Mouse (Mus musculus) hindbrain, embryonic 13.5 days (tissue): ENCODE measurements around the gene Diablo. TPM values are rescaled to one million over a fixed set of nuclear protein-coding genes. Genes with fewer than 3 reads are reported as not detected.

ENCODE experiments used
- ATAC-seq: fragments of 200-750 bp; cut with Nextera tagmentation; 2 replicates; pipeline ENCODE4 v1.8.0; 2017; ENCODE audit warnings: moderate TSS enrichment; ENCODE audit not compliant: low FRiP score
- H3K27ac ChIP-seq: fragments of 300-500 bp; sonication (generic); 2 replicates; pipeline ENCODE4 v1.5.1; 2015; ENCODE audit warnings: inconsistent platforms, mild to moderate bottlenecking, moderate library complexity
- H3K27me3 ChIP-seq: fragments of 300-500 bp; sonication (generic); 2 replicates; pipeline ENCODE4 v1.6.1; 2015; ENCODE audit warnings: mild to moderate bottlenecking, inconsistent platforms
- H3K36me3 ChIP-seq: fragments of 300-500 bp; sonication (generic); 2 replicates; pipeline ENCODE4 v1.6.1; 2015; ENCODE audit warnings: mild to moderate bottlenecking, inconsistent platforms
- H3K4me1 ChIP-seq: fragments of 300-500 bp; sonication (generic); replicated peaks from 2 replicates; pipeline ENCODE4 v1.6.1; 2015; ENCODE audit warnings: inconsistent platforms
- H3K4me2 ChIP-seq: fragments of 300-500 bp; sonication (generic); 2 replicates; pipeline ENCODE4 v1.6.1; 2015; ENCODE audit warnings: inconsistent platforms, mild to moderate bottlenecking, moderate library complexity
- H3K4me3 ChIP-seq: fragments of 300-500 bp; sonication (generic); 2 replicates; pipeline ENCODE4 v1.5.1; 2015; ENCODE audit warnings: mild to moderate bottlenecking, inconsistent platforms
- H3K9ac ChIP-seq: fragments of 300-500 bp; sonication (generic); 2 replicates; pipeline ENCODE4 v1.6.1; 2015; ENCODE audit warnings: mild to moderate bottlenecking, inconsistent platforms
- H3K9me3 ChIP-seq: fragments of 300-500 bp; sonication (generic); 2 replicates; pipeline ENCODE4 v1.6.1; 2016; ENCODE audit warnings: inconsistent platforms
- WGBS: fragments of 180-500 bp; shearing (Covaris S2); methylation state at CpG from one replicate; pipeline ENCODE4 v1.1.7; 2015; 5-methylcytosine and 5-hydroxymethylcytosine counted together
- polyA plus RNA-seq: library from polyadenylated mRNA; unstranded; fragments of >200 nt; fragmentation: Nextera tagmentation; extraction: Ambion mirVana; gene quantifications from 2 replicates; pipeline ENCODE4 v1.2.1, GENCODE M21; 2015

Diablo gene
- polyA plus RNA-seq = 119 and 120 TPM in 2 replicates

DNA sequence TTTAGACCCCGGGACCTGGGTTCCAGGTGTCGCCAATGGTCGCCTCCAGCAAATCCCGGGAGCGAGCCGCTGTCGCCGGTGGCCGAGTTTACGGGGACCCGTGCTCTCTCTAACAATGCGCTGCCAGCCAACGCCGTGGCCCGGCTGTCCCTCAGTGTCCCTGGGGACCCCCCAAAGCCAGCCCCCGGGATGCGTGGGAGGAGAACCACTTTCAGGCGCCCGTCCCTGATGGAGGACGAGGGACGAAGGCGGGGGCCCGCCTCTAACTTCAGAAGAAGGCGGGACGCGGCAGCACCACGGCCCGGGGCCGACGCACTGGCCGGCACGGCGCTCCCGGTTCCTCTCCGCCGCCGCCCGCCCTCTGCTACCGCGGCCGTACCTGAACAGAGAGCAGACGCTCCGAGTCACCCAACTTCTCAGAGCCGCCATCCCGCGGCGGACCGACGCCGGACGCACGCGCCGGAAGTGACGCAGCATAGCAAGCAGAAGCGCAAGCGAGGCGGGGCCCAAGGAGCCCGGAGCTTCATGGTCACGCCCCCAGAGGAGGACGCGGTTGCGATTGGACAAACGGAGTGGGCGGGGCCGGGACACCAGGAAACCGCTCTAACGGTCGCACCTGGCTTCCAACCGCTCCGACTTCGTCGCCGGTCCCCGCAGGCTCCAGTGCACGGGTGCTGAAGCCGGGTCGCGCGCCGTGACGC is at the start of gene Diablo:
Gene Diablo (minus strand): TSS at position 485 of the 701 bp plus-strand sequence.
- peak; percentile 98 for ATAC-seq
- peaks cover 27% of the 10 kb centered on the region for H3K36me3 ChIP-seq
- WGBS = under 1% methylated on average over 81 of the region's 82 CpGs

DNA sequence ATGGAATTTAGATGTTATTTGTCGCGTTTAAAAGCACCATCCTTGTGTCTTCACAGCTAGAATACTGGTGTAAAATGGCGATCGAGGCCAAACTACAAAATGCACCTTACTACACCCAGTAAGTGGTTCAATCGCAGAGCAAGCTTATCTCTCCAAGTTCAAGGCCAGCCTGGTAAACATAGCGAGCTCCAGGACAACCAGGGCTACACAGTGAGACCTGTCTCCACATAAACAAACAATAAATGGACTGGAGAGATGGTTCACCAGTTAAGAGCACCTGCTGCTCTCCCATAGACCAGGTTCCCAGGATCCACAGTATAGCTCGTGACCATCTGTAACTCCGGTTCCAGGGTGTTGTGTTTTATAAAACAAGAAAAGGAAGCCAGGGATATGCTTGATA is 49.4 kb upstream of the Diablo start:
- Histone ChIP-seq H3K27me3 (no peaks in the 10 kb centered on the region), H3K4me2 (peak overlapping the region; percentile 85), H3K4me3 (peak overlapping the region; percentile 92), H3K9ac (no peak overlapping the region), H3K36me3 (peaks cover 42% of the 10 kb centered on the region), H3K27ac (no peak overlapping the region), H3K4me1 (peaks cover 17% of the 10 kb centered on the region), H3K9me3 (no peaks in the 10 kb centered on the region)
- ATAC-seq = peak; percentile 41; the same call in 1 of the 2 replicates
- WGBS = 66% methylated on average over 8 of the region's 8 CpGs

More for the DNA sequence above, at the start of gene Diablo:
- Histone ChIP-seq H3K9ac (peak within 1 kb of the TSS; percentile 87), H3K27me3 (no peaks in the 10 kb centered on the region), H3K4me2 (peak within 1 kb of the TSS; percentile 95), H3K9me3 (no peaks in the 10 kb centered on the region), H3K4me1 (peaks cover 30% of the 10 kb centered on the region), H3K27ac (peak within 1 kb of the TSS; percentile 81), H3K4me3 (peak within 1 kb of the TSS; percentile 90)

DNA sequence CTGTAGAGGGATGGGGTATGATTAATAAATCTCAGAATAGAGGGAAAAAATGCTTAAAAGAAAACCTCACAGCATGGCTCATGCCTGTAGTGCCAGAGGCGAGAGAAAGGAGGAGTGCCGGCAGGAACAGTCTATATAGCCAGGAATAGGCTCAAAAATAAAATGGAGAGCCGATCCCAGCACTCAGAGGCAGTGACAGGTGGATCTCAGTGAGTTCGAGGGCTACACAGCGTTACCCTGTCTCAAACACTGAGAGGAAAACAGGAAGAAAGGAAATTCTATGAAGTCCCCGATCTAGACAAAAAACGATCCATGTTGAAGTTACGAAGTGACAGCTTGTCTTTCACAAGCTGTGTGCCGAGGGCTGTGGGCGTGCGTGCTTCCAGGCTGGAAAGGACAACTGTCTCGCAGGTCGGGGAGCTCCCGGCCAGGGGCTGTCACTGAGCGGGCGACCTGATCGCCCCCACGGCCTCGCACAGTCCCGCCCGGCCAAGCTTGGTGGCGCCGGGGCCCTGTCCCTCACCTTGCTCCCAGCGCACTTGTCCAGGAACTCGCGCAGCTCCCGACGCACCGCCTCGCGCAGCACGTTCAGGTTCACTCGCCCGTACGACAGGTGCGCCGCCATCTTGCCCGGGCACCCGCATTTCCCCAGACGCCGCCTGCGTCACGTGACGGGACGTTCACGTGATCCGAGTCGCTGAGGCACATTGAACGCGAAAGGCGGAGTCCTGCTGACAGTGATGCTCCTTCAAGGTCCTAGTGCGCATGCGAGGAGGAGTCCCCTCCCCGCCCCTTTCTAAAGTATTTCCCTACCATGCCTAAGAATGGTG is 48.6 kb upstream of the Diablo start, which contains the start of gene Vps33a:
Gene Vps33a (minus strand): TSS at position 682 of the 830 bp plus-strand sequence.
- peak within 1 kb of the TSS; percentile 89 for H3K27ac ChIP-seq
- no peaks in the 10 kb centered on the region for H3K27me3 ChIP-seq
- peaks cover 42% of the 10 kb centered on the region for H3K36me3 ChIP-seq
- WGBS = under 1% methylated on average over 54 of the region's 54 CpGs
- no peaks in the 10 kb centered on the region for H3K9me3 ChIP-seq
- peak within 1 kb of the TSS; percentile 85 for H3K4me2 ChIP-seq
- H3K9ac ChIP-seq = peak within 1 kb of the TSS; percentile 89
- ATAC-seq = peak; percentile 89
- H3K4me1 ChIP-seq = peaks cover 17% of the 10 kb centered on the region
- H3K4me3 ChIP-seq = peak within 1 kb of the TSS; percentile 92

DNA sequence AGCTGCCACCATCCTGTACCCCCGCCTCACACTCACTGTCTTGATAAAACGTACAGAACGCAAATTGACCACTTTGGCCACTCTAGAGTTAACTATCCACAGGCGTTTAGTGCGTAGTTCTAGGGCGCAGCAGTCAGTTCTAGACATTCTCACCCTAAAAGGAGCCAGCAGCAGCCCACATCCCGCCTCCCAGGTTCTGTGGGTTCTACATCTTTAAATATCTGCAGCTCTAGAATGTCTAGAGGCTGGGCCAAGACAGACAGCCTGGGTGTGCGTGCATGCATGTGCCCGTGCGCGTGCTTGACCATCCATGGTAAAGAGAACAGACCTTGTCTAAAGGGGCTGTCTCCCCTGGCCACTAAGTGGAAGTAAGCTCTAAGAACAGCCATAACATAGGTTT is 37.2 kb upstream of the Diablo start:
- no peak overlapping the region for H3K4me2 ChIP-seq
- no peak overlapping the region for H3K27ac ChIP-seq
- WGBS = 94% methylated on average over 11 of the region's 11 CpGs
- H3K27me3 ChIP-seq = no peaks in the 10 kb centered on the region
- H3K4me3 ChIP-seq = no peak overlapping the region
- H3K9me3 ChIP-seq = no peaks in the 10 kb centered on the region
- H3K36me3 ChIP-seq = peaks cover 97% of the 10 kb centered on the region
- H3K4me1 ChIP-seq = no peaks in the 10 kb centered on the region
- no peak for ATAC-seq
- H3K9ac ChIP-seq = no peak overlapping the region

DNA sequence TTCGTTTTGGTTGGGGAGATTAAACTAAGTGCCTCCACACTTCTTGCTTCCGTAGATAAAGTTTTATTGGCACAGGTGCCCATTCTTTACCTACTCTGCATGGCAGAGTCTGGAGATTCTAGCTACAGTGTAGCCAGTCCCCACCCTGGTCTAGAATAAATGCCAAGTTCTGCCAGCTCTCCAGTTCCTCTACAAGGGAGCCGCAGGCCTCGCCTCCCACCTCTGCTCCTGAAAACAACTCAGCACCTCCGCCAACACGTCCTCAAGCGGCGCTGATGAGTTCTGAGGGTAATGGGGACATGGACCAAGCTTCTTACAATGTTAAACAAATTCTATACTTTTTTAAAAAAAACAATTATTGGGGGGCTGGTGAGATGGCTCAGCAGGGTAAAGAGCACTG is 35.6 kb upstream of the Diablo start:
- Histone ChIP-seq H3K4me3 (no peak overlapping the region), H3K27me3 (no peaks in the 10 kb centered on the region), H3K4me1 (no peaks in the 10 kb centered on the region), H3K27ac (no peak overlapping the region), H3K36me3 (peaks cover 93% of the 10 kb centered on the region), H3K4me2 (no peak overlapping the region), H3K9ac (no peak overlapping the region), H3K9me3 (no peaks in the 10 kb centered on the region)
- ATAC-seq = no peak
- 93% methylated on average over 8 of the region's 8 CpGs for whole genome bisulfite sequencing

DNA sequence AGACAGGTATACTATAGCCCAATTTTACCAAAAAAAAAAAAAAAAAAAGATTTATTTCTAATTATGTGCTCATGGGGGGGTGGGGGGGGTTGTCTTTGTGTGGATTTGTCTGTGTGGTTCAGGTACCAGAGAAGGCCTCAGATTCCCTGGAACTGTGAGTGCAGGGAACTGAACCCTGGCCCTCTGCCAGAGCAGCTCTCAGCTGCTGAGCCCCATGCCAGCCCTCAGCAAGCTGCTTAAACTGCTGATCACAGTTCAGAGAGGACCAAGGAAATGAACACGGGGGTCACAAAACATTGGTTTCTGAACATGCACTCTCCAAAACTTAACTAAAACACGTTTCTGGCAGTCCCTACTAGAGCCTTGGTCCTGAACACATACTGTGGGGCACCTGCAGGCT is 32.5 kb upstream of the Diablo start:
- Histone ChIP-seq H3K4me3 (no peak overlapping the region), H3K4me1 (no peaks in the 10 kb centered on the region), H3K27me3 (no peaks in the 10 kb centered on the region), H3K4me2 (no peak overlapping the region), H3K36me3 (peaks cover 68% of the 10 kb centered on the region), H3K27ac (no peak overlapping the region), H3K9ac (no peak overlapping the region), H3K9me3 (no peaks in the 10 kb centered on the region)
- ATAC-seq = no peak
- WGBS = 72% methylated on average over 2 of the region's 2 CpGs

DNA sequence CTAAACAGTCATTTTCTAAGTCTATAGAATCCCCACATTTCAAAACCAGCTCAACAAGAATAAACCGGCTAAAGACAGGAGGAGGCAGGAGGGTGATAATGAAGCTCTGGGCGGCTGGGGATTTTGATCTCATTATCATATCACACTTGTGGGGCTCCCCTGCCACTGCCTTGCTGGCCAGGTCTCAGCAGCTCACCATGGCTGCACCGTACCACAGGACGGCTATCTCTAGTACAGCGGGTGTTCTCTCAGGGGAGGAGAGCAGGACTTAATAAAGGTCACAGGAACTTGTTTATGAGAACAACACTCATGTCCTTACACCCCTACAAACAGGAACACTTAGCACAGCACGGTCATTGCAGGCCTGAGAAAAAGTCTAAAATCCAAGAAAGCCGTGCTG is 31.7 kb upstream of the Diablo start:
- no peak for ATAC-seq
- no peaks in the 10 kb centered on the region for H3K4me1 ChIP-seq
- WGBS = 94% methylated on average over 7 of the region's 7 CpGs
- no peak overlapping the region for H3K9ac ChIP-seq
- H3K4me2 ChIP-seq = no peak overlapping the region
- no peak overlapping the region for H3K4me3 ChIP-seq
- no peaks in the 10 kb centered on the region for H3K27me3 ChIP-seq
- no peaks in the 10 kb centered on the region for H3K9me3 ChIP-seq
- peaks cover 60% of the 10 kb centered on the region for H3K36me3 ChIP-seq
- H3K27ac ChIP-seq = no peak overlapping the region

DNA sequence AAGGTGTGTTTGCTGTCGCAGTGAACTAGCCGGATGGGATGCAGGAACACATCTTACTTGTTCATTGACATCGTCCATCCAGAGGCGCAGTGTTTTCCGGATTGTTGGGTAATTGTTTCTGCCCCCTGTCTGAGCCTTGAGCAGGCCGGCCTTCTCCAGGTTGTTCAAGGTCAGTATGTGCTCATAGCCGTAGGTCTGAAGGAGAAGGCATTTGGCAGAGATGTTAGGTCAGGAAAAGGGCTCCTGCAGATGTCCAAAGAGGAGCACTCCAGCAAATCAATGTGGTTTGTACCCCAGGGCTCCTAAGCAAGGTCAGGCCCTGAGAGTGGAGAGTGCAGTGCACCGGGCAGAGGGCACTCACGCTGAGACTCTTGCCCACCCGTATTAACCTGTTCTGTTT is 9.8 kb upstream of the Diablo start:
- Histone ChIP-seq H3K4me2 (no peak overlapping the region), H3K27ac (no peak overlapping the region), H3K4me1 (no peaks in the 10 kb centered on the region), H3K4me3 (no peak overlapping the region), H3K9ac (no peak overlapping the region), H3K27me3 (no peaks in the 10 kb centered on the region), H3K9me3 (no peaks in the 10 kb centered on the region), H3K36me3 (peaks cover 85% of the 10 kb centered on the region)
- WGBS = 95% methylated on average over 10 of the region's 10 CpGs
- ATAC-seq = no peak

DNA sequence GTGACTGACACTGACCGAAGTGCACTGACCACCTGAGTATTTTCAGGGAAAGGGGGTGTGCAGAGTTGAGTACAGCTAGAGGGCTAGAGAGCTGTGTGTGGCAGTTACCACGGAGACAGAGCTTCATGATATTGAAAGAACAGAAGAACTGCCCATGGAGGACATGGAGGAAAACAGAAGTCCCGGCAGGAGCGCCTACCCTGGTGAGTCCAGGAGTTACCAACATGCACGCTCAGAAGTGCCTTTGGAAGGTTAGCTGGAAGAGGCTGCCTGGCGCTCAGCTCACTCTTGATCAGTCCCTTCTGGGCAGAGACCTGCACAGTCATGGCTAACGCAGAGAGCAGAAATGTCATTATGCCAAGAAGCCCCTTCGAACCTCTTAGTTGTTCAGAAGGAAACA is 6.1 kb upstream of the Diablo start:
- WGBS = 91% methylated on average over 8 of the region's 8 CpGs
- H3K36me3 ChIP-seq = peaks cover 77% of the 10 kb centered on the region

DNA sequence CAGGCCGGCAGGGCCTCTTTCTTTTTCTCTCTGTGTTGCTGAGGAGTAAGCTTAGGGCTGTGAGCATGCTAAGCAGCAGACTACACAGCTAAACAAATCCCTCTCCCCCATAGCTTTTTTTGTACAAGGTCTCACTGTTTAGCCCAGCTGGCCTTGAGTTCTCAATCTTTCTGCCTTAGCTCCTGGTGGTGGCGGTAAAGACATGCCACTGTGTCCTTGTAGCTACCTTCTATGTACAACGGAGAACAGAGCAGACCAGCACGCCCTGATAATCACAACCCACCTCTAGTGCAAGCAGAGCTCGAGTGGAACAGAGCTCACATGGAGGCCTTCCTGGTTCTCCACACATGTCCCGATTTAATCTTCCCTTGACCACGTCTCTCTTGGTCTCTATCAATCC is 4.7 kb upstream of the Diablo start:
- WGBS = 83% methylated on average over 7 of the region's 7 CpGs
- no peak overlapping the region for H3K4me2 ChIP-seq
- no peaks in the 10 kb centered on the region for H3K27me3 ChIP-seq
- no peak overlapping the region for H3K27ac ChIP-seq
- H3K36me3 ChIP-seq = peaks cover 64% of the 10 kb centered on the region
- no peak for ATAC-seq
- H3K4me1 ChIP-seq = peaks cover 10% of the 10 kb centered on the region
- H3K4me3 ChIP-seq = no peak overlapping the region
- no peaks in the 10 kb centered on the region for H3K9me3 ChIP-seq
- H3K9ac ChIP-seq = no peak overlapping the region

More for the DNA sequence above, 6.1 kb upstream of the Diablo start:
- no peak for ATAC-seq
- Histone ChIP-seq H3K4me1 (peaks cover 3% of the 10 kb centered on the region), H3K27me3 (no peaks in the 10 kb centered on the region), H3K4me2 (no peak overlapping the region), H3K9ac (no peak overlapping the region), H3K27ac (no peak overlapping the region), H3K9me3 (no peaks in the 10 kb centered on the region), H3K4me3 (no peak overlapping the region)

DNA sequence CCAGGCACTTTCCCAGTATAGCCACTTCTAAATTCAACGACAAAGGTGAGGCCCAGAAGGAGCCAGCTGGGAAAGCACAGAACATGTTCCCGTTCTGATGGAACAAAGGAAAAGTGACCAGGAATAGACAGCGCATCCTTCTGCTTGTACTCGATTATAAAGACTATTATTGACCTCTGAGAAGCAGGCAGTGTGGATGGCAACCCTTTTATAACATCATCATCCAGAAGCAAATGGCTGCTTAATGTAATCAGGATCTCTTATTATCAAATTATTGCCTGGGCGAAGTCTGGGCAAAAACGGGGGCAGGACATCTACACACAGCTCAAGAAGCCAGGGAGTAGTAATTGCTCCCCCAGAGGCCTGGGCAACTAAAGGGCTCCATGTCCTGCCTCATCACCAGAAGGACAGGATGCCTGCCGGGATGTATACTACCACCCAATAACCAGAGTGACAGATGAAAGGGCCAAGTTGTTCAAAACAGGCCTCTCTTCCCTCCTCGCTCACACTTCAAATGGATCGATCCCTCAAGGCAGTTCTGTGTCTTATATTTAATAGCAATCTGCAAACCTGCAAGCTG is 2.0 kb upstream of the Diablo start:
- H3K36me3 ChIP-seq = peaks cover 38% of the 10 kb centered on the region
- H3K9ac ChIP-seq = no peak overlapping the region
- no peak for ATAC-seq
- no peak overlapping the region for H3K4me2 ChIP-seq
- H3K27ac ChIP-seq = no peak overlapping the region
- no peaks in the 10 kb centered on the region for H3K27me3 ChIP-seq
- no peak overlapping the region for H3K4me3 ChIP-seq
- H3K4me1 ChIP-seq = peaks cover 30% of the 10 kb centered on the region
- H3K9me3 ChIP-seq = no peaks in the 10 kb centered on the region
- 89% methylated on average over 9 of the region's 9 CpGs for WGBS

DNA sequence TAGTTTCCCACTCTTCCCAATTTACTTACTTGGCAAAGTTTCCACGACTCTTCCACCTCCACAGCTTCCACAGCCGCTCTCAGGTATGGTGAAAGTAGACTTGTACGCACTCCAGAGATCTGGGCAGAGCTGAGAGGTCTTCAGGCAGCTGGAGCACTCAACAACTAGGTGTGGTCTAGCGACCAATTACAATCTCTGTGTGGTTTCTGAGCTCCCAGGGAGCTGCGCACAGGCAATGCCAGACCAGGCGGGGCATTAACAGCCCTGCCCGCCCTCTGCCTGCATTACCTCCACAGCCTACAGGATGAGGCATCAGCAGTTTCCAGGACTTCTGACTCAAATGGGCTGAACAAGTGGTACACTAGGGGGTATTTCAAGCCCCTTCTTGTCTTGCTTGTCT is 1.3 kb upstream of the Diablo start, which contains the start of gene Gm49027:
Gene Gm49027 (minus strand): TSS at position 208 of the 400 bp plus-strand sequence.
- H3K4me1 ChIP-seq = peaks cover 30% of the 10 kb centered on the region
- ATAC-seq = no peak
- peak within 1 kb of the TSS; percentile 73 for H3K9ac ChIP-seq
- peak within 1 kb of the TSS; percentile 95 for H3K4me2 ChIP-seq
- H3K27ac ChIP-seq = peak within 1 kb of the TSS; percentile 81
- peaks cover 31% of the 10 kb centered on the region for H3K36me3 ChIP-seq
- H3K9me3 ChIP-seq = no peaks in the 10 kb centered on the region
- no peaks in the 10 kb centered on the region for H3K27me3 ChIP-seq
- H3K4me3 ChIP-seq = peak within 1 kb of the TSS; percentile 90
- 87% methylated on average over 7 of the region's 7 CpGs for WGBS
